Mouse (Mus musculus) lung, embryonic 15.5 days (tissue): ENCODE results near the gene Elp5. TPM values are rescaled to one million over a fixed set of nuclear protein-coding genes. Genes with fewer than 3 reads are reported as not detected.
A peak's percentile ranks its signal among the peaks of the same experiment; 100 is the strongest.

Experiments used
- ATAC-seq: fragments of 200-750 bp; cut with Nextera tagmentation; 2 replicates; pipeline ENCODE4 v1.8.0; 2017; ENCODE audit warnings: moderate number of reproducible peaks, borderline replicate concordance; ENCODE audit not compliant: low FRiP score, low TSS enrichment; ENCODE audit errors: extremely low read depth
- H3K27ac ChIP-seq: fragments of 300-500 bp; sonication (generic); 2 replicates; pipeline ENCODE4 v1.5.1; 2015; ENCODE audit warnings: moderate library complexity, mild to moderate bottlenecking, inconsistent platforms
- H3K27me3 ChIP-seq: fragments of 300-500 bp; sonication (generic); 2 replicates; pipeline ENCODE4 v1.6.1; 2015; ENCODE audit warnings: inconsistent platforms
- H3K36me3 ChIP-seq: fragments of 300-500 bp; sonication (generic); 2 replicates; pipeline ENCODE4 v1.6.1; 2015; ENCODE audit warnings: inconsistent platforms
- H3K4me1 ChIP-seq: fragments of 300-500 bp; sonication (generic); 2 replicates; pipeline ENCODE4 v1.6.1; 2015; ENCODE audit warnings: inconsistent platforms
- H3K4me2 ChIP-seq: fragments of 300-500 bp; sonication (generic); 2 replicates; pipeline ENCODE4 v1.6.1; 2015; ENCODE audit warnings: inconsistent platforms, mild to moderate bottlenecking, moderate library complexity
- H3K4me3 ChIP-seq: fragments of 300-500 bp; sonication (generic); 2 replicates; pipeline ENCODE4 v1.5.1; 2015; ENCODE audit warnings: mild to moderate bottlenecking, inconsistent platforms
- H3K9ac ChIP-seq: fragments of 300-500 bp; sonication (generic); 2 replicates; pipeline ENCODE4 v1.6.1; 2015; ENCODE audit warnings: inconsistent platforms
- H3K9me3 ChIP-seq: fragments of 300-500 bp; sonication (generic); 2 replicates; pipeline ENCODE4 v1.6.1; 2016; ENCODE audit warnings: inconsistent platforms
- WGBS: fragments of 180-500 bp; shearing (Covaris S2); methylation state at CpG from one replicate; pipeline ENCODE4 v1.1.7; 2015; 5-methylcytosine and 5-hydroxymethylcytosine counted together
- polyA plus RNA-seq: library from polyadenylated mRNA; unstranded; fragments of >200 nt; fragmentation: Nextera tagmentation; extraction: Ambion mirVana; gene quantifications from 2 replicates; pipeline ENCODE4 v1.2.1, GENCODE M21; 2015

Elp5 gene
- polyA plus RNA-seq, result 106 and 111 TPM in 2 replicates

DNA sequence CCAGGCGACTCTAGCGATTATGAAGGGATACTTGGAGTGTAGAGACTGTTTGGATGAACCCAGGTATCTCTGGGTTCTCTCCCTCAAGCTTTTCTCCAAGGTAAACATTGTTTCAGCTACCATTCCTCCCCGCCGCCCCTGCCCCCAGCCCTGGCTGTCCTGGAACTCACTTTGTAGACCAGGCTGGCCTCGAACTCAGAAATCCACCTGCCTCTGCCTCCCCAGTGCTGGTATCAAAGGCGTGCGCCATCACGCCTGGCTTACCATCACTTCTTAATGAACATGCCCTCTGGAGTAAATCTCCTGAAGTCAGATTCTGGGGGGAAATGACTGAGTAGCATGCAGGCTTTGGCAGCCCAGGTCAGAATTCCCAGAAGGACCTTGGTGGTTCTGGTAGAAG is at the start of gene Elp5:
Gene Elp5 (minus strand): TSS at position 293 of the 400 bp plus-strand sequence.
- peaks cover 48% of the 10 kb centered on the region for H3K36me3 ChIP-seq
- H3K27me3 ChIP-seq, result no peaks in the 10 kb centered on the region
- H3K4me1 ChIP-seq, result peaks cover 32% of the 10 kb centered on the region
- peak within 1 kb of the TSS; percentile 93 for H3K9ac ChIP-seq
- peak within 1 kb of the TSS; percentile 98 for H3K4me3 ChIP-seq
- ATAC-seq, result no peak
- peak within 1 kb of the TSS; percentile 100 for H3K27ac ChIP-seq
- no peaks in the 10 kb centered on the region for H3K9me3 ChIP-seq
- 36% methylated on average over 8 of the region's 8 CpGs for WGBS
- peak within 1 kb of the TSS; percentile 67 for H3K4me2 ChIP-seq

DNA sequence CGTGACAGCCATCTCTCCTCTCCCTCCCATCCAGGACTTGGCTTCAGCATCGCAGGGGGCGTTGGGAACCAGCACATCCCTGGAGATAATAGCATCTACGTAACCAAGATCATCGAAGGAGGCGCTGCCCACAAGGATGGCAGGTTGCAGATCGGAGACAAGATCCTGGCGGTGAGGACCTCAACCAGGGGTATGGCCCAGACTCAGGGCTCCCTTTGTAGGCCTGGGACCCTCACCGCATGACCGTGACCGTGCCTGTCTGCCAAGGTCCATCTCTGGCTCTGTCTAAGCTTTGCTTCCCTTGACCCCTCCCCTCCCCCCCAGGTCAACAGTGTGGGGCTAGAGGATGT is 49.0 kb upstream of the Elp5 start:
- no peak overlapping the region for H3K9ac ChIP-seq
- H3K27ac ChIP-seq, result no peak overlapping the region
- no peaks in the 10 kb centered on the region; the same call in 1 of the 2 replicates for H3K27me3 ChIP-seq
- H3K4me2 ChIP-seq, result no peak overlapping the region
- ATAC-seq, result no peak
- H3K4me3 ChIP-seq, result no peak overlapping the region
- H3K4me1 ChIP-seq, result peaks cover 39% of the 10 kb centered on the region
- 96% methylated on average over 11 of the region's 11 CpGs for WGBS
- H3K9me3 ChIP-seq, result no peaks in the 10 kb centered on the region
- H3K36me3 ChIP-seq, result peaks cover 28% of the 10 kb centered on the region

DNA sequence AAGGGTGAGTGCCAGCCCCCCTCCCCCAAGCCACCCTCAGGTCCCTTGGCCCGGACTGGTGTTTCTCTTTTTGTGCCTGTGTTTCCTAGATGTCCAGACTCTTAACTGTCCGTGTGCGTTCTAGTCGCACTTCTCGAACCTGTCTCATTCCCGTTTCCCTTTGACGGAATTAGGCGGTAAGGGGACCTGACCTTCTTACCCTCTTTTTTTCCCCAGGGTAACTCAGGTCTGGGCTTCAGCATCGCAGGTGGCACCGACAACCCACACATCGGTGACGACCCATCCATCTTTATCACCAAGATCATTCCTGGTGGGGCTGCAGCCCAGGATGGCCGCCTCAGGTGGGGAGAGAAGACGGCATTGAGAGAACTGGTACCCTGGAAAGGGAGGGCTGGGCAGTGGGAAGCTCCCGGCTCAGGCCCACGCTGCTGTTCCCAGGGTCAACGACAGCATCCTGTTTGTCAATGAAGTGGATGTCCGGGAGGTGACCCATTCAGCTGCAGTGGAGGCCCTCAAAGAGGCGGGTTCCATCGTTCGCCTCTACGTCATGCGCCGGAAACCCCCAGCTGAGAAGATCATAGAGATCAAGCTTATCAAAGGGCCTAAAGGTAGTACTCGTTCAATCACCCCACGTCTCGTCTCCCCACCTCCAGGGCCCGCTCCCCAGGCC is 48.5 kb upstream of the Elp5 start:
- Histone ChIP-seq H3K27me3 (no peaks in the 10 kb centered on the region; the same call in 1 of the 2 replicates), H3K4me2 (no peak overlapping the region), H3K9me3 (no peaks in the 10 kb centered on the region), H3K27ac (no peak overlapping the region), H3K4me3 (no peak overlapping the region), H3K9ac (no peak overlapping the region), H3K36me3 (peaks cover 28% of the 10 kb centered on the region), H3K4me1 (peaks cover 44% of the 10 kb centered on the region)
- ATAC-seq, result no peak
- WGBS, result 92% methylated on average over 28 of the region's 28 CpGs

DNA sequence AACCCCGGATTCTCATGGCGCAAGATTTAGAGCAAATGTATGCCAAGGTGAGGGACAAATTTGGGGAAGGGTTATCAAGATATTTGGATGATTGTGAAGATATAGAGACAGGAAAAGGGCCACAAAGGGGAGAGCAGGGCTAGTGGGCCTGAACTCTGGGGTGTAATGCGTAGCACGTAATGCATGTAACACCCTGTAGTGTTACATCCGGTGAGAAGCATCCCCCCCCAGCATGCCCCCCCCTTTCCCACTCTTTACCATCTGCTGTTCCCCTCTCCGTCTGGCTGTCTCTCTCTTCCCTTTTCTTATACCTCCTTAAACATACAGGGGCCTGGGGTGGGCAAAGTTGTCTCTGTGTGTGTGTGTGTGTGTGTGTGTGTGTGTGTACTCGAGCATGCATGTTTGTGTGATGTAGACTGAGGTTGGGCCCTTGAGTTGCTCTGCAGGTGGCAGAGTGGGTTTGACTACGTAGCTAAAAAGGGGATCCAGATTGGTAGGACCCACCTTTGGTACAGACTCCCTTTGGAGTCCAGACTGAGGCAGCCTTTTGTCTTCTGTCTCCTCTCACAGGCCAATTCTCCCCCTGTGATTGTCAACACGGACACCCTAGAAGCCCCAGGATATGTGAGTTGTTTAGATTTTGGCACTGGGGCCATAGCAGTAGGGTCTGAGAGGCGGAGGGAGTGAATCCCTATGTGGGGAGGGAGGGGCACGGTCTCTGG is 47.7 kb upstream of the Elp5 start:
- WGBS, result 38% methylated on average over 11 of the region's 11 CpGs
- H3K36me3 ChIP-seq, result peaks cover 28% of the 10 kb centered on the region
- H3K9me3 ChIP-seq, result no peaks in the 10 kb centered on the region
- no peak overlapping the region for H3K9ac ChIP-seq
- peak overlapping the region; percentile 59; the same call in 1 of the 2 replicates for H3K27ac ChIP-seq
- peak overlapping the region; percentile 56 for H3K4me2 ChIP-seq
- H3K4me3 ChIP-seq, result 0 out of 2 replicates have a peak overlapping the region, but pooled peaks have one; percentile 23
- peaks cover 48% of the 10 kb centered on the region for H3K4me1 ChIP-seq
- no peaks in the 10 kb centered on the region; the same call in 1 of the 2 replicates for H3K27me3 ChIP-seq
- no peak for ATAC-seq

DNA sequence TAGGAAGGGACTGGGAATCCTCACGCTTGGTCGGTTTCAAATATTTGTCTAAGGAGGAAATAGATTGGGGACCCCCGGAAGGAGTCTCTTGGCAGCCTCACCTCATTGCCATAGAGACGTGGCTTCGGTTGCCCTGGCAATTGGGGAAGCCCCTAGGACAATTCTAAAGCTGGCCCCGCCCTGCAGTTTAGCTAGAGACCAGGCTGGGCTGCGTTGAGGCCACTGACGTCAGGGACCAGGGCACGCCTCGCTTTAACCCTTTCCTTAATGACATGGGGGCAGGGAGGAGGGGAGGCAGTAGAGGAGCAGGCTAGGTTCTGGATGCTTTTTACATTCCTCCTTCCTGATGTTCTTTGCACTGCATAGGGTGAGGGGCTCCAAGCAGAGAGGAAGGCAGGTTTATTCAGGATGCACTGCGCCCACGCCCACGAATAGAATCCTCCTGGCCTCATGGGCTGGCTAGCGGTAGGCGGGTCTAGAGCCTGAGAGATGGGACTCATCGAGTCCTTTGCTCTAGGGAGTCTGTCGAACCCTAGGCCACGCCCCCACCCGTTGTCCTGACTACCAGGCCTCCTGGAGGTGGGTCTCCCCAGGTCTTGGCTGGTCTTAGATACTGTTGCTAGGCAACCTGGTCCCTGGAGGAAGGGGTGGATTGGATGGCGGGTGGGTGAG is 46.9 kb upstream of the Elp5 start:
- peak overlapping the region; percentile 23 for H3K4me3 ChIP-seq
- H3K9ac ChIP-seq, result no peak overlapping the region
- peak overlapping the region; percentile 56 for H3K4me2 ChIP-seq
- peaks cover 54% of the 10 kb centered on the region for H3K4me1 ChIP-seq
- H3K9me3 ChIP-seq, result no peaks in the 10 kb centered on the region
- peaks cover 28% of the 10 kb centered on the region for H3K36me3 ChIP-seq
- no peaks in the 10 kb centered on the region; the same call in 1 of the 2 replicates for H3K27me3 ChIP-seq
- WGBS, result 3% methylated on average over 20 of the region's 20 CpGs
- peak overlapping the region; percentile 59 for H3K27ac ChIP-seq
- peak; percentile 75 for ATAC-seq

DNA sequence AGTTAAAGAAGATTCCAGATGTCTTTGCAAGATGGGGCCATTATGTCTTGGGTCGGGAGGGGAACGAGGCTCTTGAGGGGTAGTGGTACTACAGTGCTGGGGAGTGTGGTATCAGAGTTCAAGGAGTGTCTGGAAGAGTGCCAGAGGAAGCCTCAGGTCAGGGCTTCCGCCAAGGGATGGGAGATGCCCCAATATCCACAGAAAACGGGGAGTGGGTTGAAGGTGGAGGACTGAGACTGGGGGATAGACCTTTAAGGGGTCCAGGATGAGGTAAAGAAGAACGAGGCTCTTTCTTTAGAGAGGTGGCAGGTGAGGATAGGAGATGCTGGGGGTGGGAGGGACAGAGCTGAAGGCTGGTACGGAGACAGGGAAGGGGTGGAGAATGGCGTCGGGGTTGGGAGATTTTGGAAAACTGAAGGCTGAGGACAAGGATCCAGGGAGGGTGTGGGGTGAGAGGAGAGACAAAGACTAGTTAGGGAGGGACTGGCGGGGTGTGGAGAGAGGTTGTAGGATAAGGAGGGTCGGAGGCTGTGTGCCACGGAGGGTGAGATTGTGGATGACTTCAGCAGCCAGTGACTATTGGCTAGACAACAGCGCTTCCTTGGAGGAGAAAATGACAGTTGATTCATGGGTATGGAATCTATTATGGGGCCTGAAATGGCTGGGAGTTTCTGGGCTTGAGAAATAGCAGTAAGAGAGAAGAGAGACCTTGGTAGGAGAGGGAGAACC is 46.2 kb upstream of the Elp5 start:
- WGBS, result 15% methylated on average over 12 of the region's 12 CpGs
- Histone ChIP-seq H3K4me2 (peak overlapping the region; percentile 56), H3K4me1 (peaks cover 59% of the 10 kb centered on the region), H3K4me3 (peak overlapping the region; percentile 23), H3K9me3 (no peaks in the 10 kb centered on the region), H3K27ac (peak overlapping the region; percentile 59), H3K27me3 (peaks cover 3% of the 10 kb centered on the region; the same call in 1 of the 2 replicates), H3K9ac (no peak overlapping the region), H3K36me3 (peaks cover 25% of the 10 kb centered on the region)
- ATAC-seq, result no peak

DNA sequence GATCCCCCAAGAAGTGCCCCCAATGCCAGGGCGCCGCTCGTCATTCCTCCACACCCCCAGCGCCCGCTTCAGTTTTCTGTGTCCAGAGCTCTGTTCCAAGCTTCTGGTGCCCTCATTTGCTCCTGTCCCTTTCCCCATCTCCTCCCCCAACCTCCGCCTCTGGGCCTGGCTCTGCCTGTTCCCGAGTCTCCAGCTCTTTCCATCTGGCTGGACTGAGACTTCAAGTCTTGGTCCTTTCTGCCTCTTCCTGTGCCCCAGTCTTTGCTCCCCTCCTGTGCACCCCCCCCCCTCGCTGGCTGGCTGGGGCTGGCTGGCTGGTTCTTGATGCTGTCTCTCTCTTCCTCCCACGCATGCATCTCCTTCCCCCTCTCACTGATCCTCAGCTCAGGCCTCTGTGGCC is 45.1 kb upstream of the Elp5 start:
- Histone ChIP-seq H3K4me1 (peaks cover 67% of the 10 kb centered on the region), H3K4me3 (peak overlapping the region; percentile 37)

DNA sequence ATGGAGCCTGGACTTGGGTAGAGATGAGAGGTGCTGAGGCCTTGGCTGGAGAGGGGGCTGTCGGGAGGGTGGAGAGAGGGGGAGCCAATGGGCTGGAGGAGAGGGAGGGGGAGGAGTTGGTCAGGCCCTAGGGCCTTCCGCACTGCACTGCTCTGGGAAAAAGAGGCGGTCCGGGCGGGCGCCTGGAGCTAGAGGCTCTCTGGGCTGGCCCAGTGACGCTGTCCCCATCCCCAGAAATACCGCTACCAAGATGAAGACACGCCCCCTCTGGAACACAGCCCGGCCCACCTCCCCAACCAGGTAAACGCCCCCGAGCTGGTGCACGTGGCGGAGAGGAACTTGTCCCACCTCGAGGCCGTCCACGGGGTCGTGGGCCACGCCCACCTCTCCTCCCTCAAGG is 44.4 kb upstream of the Elp5 start:
- 7% methylated on average over 19 of the region's 19 CpGs for whole genome bisulfite sequencing

More for the DNA sequence above, 45.1 kb upstream of the Elp5 start:
- Histone ChIP-seq H3K9ac (no peak overlapping the region), H3K27ac (peak overlapping the region; percentile 64), H3K4me2 (peak overlapping the region; percentile 59), H3K36me3 (peaks cover 17% of the 10 kb centered on the region), H3K9me3 (no peaks in the 10 kb centered on the region), H3K27me3 (peaks cover 6% of the 10 kb centered on the region; the same call in 1 of the 2 replicates)
- ATAC-seq, result no peak
- WGBS, result 36% methylated on average over 9 of the region's 9 CpGs

DNA sequence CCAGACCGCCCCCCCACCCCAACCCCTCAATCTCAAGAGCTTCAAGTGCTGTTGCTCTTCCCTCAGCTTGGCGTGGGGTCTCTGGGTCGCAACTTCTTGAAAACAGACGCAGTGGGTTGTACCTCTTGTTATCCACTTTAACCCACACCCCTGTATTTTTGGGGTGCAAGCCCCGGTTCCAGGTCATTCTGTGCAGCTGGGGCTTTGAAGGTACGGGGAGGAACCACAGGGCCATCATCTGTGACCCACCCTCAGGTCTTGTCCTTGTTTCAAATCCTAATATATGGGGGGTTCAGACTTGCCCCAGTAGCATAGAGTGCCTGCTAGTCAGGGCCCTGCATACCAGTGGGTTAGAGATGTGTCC is 41.8 kb upstream of the Elp5 start:
- WGBS, result 16% methylated on average over 6 of the region's 6 CpGs
- H3K36me3 ChIP-seq, result no peaks in the 10 kb centered on the region
- H3K27me3 ChIP-seq, result peaks cover 6% of the 10 kb centered on the region; the same call in 1 of the 2 replicates
- H3K9ac ChIP-seq, result peak overlapping the region; percentile 18; the same call in 1 of the 2 replicates
- ATAC-seq, result no peak
- H3K4me2 ChIP-seq, result peak overlapping the region; percentile 59
- peak overlapping the region; percentile 35 for H3K4me3 ChIP-seq
- no peaks in the 10 kb centered on the region for H3K9me3 ChIP-seq
- peaks cover 80% of the 10 kb centered on the region for H3K4me1 ChIP-seq
- H3K27ac ChIP-seq, result 0 out of 2 replicates have a peak overlapping the region, but pooled peaks have one; percentile 10

More for the DNA sequence above, 44.4 kb upstream of the Elp5 start:
- H3K4me2 ChIP-seq, result peak overlapping the region; percentile 59
- ATAC-seq, result peak; percentile 65
- peak overlapping the region; percentile 37 for H3K4me3 ChIP-seq
- peak overlapping the region; percentile 50; the same call in 1 of the 2 replicates for H3K27ac ChIP-seq
- peaks cover 71% of the 10 kb centered on the region for H3K4me1 ChIP-seq
- H3K27me3 ChIP-seq, result peaks cover 6% of the 10 kb centered on the region; the same call in 1 of the 2 replicates
- peaks cover 10% of the 10 kb centered on the region for H3K36me3 ChIP-seq
- H3K9me3 ChIP-seq, result no peaks in the 10 kb centered on the region
- H3K9ac ChIP-seq, result 0 out of 2 replicates have a peak overlapping the region, but pooled peaks have one; percentile 11

DNA sequence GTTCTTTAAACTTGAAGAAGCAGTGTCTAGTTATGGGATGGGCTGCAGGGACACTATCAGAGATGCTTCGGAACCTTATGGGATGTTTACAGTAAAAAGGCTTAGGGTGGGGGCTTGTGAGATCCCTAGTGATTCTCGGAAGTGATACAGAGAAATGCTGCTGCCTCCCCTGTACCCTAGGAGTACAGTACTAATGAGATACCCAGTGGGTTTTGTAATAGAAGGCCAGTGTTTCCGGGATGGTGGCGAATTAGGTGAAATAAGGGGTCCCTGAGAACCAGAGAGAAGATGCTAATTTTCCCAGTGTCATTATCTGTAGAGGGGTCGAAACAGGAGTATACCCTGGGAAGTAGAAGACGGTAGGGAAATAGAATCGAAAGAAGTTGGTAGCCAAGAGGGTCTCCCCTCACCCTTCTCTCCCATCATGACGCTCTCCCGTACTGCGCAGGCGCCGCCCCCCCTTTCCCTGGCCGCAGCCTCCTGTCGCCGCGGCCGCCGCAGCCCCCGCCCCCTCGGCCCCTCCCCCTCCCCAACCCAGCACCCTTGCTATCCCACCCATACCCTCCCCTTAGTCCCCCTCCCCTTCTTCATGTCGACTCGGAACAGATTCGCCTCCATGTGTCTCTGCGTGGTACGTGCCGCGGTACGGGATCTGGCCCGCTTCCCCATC is 41.3 kb upstream of the Elp5 start:
- H3K36me3 ChIP-seq, result no peaks in the 10 kb centered on the region
- H3K27ac ChIP-seq, result peak overlapping the region; percentile 10; the same call in 1 of the 2 replicates
- no peaks in the 10 kb centered on the region for H3K9me3 ChIP-seq
- H3K4me3 ChIP-seq, result peak overlapping the region; percentile 35
- peaks cover 80% of the 10 kb centered on the region for H3K4me1 ChIP-seq
- 5% methylated on average over 29 of the region's 29 CpGs for WGBS
- peaks cover 6% of the 10 kb centered on the region; the same call in 1 of the 2 replicates for H3K27me3 ChIP-seq
- H3K4me2 ChIP-seq, result peak overlapping the region; percentile 59
- peak overlapping the region; percentile 18 for H3K9ac ChIP-seq
- ATAC-seq, result no peak
